Mouse (Mus musculus) gastrocnemius, postnatal 10 days (tissue): Measurements from ENCODE around the gene Igflr1. TPM values are rescaled to one million over a fixed set of nuclear protein-coding genes. Genes with fewer than 3 reads are reported as not detected.

ENCODE experiments used
- DNase-seq: peaks from one replicate; pipeline ENCODE4 v3.0.0; 2021; ENCODE audit warnings: mixed read lengths
- long read RNA-seq, 2 experiments: library from polyadenylated mRNA; stranded (forward); transcript quantifications; one replicate each; pipeline ENCODE4 v2.0.0; 2021
- total RNA-seq, 2 experiments: library from RNA; stranded (reverse); gene quantifications; 2 replicates each; pipeline ENCODE4 v1.2.3; 2021

Gene Igflr1
- total RNA-seq = 1 to 10 TPM; 1.4 to 2.3 TPM
- long read RNA-seq, experiment 1 = 0 reads
- long read RNA-seq, experiment 2, partial matches to known transcripts = 0 of 1 reads
- long read RNA-seq, experiment 2, other reads (novel, unspliced or antisense) = 1 of 1 reads

- no peak for DNase-seq
These were observed at the start of gene Igflr1 for GRCm38 (mm10) chr7:30564970-30565571. Gene Igflr1 (plus strand): TSS chr7:30565427.

- DNase-seq = no peak
These were observed 46.9 kb upstream of the Igflr1 start for GRCm38 (mm10) chr7:30518325-30518724.

GRCm38 (mm10) chr7:30520396-30520795, 44.8 kb upstream of the Igflr1 start:
- DNase-seq = no peak

GRCm38 (mm10) chr7:30520856-30521255, 44.4 kb upstream of the Igflr1 start:
- no peak for DNase-seq

GRCm38 (mm10) chr7:30522871-30523270, 42.4 kb upstream of the Igflr1 start:
- DNase-seq = no peak

- no peak for DNase-seq
These were observed 40.7 kb upstream of the Igflr1 start for GRCm38 (mm10) chr7:30524487-30524886.

GRCm38 (mm10) chr7:30525954-30526353, 39.3 kb upstream of the Igflr1 start:
- DNase-seq = no peak

- no peak for DNase-seq
These were observed 38.8 kb upstream of the Igflr1 start for GRCm38 (mm10) chr7:30526399-30526798.

- no peak for DNase-seq
These were observed 38.2 kb upstream of the Igflr1 start for GRCm38 (mm10) chr7:30526981-30527380.

GRCm38 (mm10) chr7:30531291-30531815, 33.9 kb upstream of the Igflr1 start:
- DNase-seq = no peak

- DNase-seq = no peak
These were observed 32.3 kb upstream of the Igflr1 start for GRCm38 (mm10) chr7:30532931-30533330.

GRCm38 (mm10) chr7:30533941-30534632, 31.1 kb upstream of the Igflr1 start:
- DNase-seq = no peak

GRCm38 (mm10) chr7:30534633-30535577, 30.3 kb upstream of the Igflr1 start, which contains the start of gene Arhgap33:
Gene Arhgap33 (minus strand): TSS chr7:30535060.
- DNase-seq = peak; percentile 94

- no peak for DNase-seq
These were observed 24.7 kb upstream of the Igflr1 start for GRCm38 (mm10) chr7:30540572-30540971.

GRCm38 (mm10) chr7:30544327-30544726, 20.9 kb upstream of the Igflr1 start:
- DNase-seq = no peak

GRCm38 (mm10) chr7:30549880-30550279, 15.3 kb upstream of the Igflr1 start:
- no peak for DNase-seq

GRCm38 (mm10) chr7:30550603-30551002, 14.6 kb upstream of the Igflr1 start:
- DNase-seq = no peak

- no peak for DNase-seq
These were observed 13.7 kb upstream of the Igflr1 start for GRCm38 (mm10) chr7:30551445-30552101.

- DNase-seq = peak; percentile 95
These were observed 12.9 kb upstream of the Igflr1 start, which contains the start of the genes Hspb6 and Proser3 for GRCm38 (mm10) chr7:30552102-30553020. Gene Hspb6 (plus strand): TSS chr7:30552178. Gene Proser3 (minus strand): TSS chr7:30552299.

GRCm38 (mm10) chr7:30553021-30553589, 12.1 kb upstream of the Igflr1 start:
- DNase-seq = peak; percentile 72
